Mouse (Mus musculus): ENCODE data around the gene Cybrd1. TPM values are rescaled to one million over a fixed set of nuclear protein-coding genes. Genes with fewer than 3 reads are reported as not detected.

The Cybrd1 gene
- polyA plus RNA-seq, 1 experiment, result not detected

DNA sequence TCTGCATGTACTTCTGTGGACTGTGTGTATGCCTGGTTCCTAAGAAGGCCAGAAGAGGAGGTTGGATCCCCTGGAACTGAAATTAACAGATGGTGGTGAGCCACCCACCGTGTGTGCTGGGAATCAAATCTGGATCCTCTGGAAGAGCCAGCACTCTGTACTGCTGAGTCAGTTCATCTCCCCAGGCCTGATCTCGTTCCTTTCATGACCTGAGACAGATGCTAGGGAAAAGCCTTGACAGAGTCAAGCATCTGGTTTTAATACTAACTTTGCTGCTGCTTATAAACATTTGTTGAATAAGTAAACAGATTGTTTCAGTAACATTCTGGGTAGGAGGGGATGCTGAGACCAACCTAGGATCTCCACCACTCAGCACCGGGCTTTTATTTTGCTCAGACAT lies 9.2 kb upstream of the Cybrd1 start:
- no peak for TF ChIP-seq GATA1 (IDR thresholded peaks at IDR 0.05; ENCODE audit: low read length)

DNA sequence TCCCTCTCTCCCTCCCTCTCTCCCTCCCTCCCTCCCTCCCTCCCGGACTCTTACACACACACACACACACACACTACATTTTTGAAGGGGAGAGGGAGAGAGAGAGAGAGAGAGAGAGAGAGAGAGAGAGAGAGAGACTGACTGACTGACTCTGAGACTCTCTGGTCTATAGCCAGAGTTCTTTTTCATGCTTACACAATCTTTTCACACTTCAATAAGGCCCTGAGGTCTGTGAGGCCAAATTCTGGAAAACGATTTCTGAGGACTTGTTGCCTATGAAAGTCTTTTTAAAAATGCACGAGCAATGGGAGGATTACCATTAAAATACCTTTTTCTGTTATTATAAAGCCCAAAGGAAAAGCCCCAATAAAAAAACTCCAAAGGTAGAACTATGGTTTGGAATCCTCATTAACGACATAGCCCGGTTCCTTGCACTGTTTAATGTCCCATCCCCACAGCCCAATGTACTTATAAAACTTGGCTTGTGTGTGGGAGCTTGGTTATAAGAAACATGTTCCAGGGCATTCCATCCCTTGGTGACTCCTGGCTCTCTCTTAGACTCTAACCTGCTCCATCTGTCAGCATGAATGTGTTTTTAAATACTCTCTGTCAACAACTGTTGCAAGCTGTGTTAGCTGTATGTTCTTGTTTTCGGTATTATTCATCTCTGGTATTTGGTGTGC lies 4.1 kb upstream of the Cybrd1 start:
- TF ChIP-seq GATA1 (IDR thresholded peaks at IDR 0.05; ENCODE audit: low read length), result no peak

DNA sequence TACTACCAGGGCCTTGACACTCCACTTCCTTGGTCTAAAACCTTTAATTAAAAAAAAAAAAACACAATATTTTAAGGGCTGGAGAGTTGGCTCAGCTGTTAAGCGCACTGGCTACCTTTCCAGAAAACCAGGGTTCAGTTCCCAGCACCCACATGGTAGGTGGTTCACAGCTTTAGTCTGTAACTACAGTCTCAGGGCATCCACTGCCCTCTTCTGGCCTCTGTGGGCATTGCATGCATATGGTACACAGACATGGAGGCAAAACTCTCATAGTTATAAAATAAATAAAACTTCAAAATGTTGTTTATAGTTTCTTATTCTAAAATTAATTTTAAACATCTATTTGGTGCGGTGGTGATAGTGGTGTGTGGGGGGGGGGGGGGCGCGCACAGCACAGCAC lies 1.6 kb upstream of the Cybrd1 start:
- no peak for TF ChIP-seq GATA1 (IDR thresholded peaks at IDR 0.05; ENCODE audit: low read length)

DNA sequence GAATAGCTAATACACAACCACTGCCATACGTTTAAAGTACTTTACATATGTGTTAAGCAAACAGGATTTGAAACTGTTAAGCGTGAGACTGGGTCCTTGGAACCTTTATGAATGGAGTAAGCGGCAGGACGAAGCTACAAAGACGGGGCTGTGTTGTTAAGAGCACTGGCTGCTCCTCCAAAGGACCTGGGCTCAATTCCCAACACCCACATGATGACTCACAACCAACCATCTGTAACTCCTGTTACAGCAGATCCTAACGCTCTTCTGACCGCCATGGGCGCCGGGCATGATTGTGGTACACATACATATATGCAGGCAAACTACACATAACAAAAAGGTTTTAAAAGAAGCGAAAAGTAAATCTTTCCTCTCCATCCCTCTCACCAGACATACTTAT lies 3.1 kb downstream of the Cybrd1 start:
- no peak for TF ChIP-seq GATA1 (IDR thresholded peaks at IDR 0.05; ENCODE audit: low read length)

DNA sequence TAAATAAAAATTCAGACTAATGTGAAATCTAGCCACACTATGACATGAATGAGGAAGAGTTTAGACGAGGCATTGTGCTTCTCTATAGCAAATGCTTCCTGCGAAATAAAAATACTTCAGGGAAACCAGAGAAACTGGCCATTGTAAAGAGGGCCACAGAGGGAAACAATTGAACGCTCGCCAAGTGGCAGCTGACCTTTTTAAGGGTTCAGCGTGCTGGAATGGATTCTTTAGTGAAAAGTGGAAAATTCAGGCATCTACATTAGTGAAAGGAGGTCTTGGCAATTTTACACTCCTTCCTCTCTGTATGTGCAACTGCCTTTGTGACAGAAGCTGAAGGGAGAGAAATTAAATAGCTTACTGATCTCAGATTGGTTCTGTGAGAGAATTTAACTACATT lies 3.7 kb downstream of the Cybrd1 start:
- no peak for TF ChIP-seq GATA1 (IDR thresholded peaks at IDR 0.05; ENCODE audit: low read length)

DNA sequence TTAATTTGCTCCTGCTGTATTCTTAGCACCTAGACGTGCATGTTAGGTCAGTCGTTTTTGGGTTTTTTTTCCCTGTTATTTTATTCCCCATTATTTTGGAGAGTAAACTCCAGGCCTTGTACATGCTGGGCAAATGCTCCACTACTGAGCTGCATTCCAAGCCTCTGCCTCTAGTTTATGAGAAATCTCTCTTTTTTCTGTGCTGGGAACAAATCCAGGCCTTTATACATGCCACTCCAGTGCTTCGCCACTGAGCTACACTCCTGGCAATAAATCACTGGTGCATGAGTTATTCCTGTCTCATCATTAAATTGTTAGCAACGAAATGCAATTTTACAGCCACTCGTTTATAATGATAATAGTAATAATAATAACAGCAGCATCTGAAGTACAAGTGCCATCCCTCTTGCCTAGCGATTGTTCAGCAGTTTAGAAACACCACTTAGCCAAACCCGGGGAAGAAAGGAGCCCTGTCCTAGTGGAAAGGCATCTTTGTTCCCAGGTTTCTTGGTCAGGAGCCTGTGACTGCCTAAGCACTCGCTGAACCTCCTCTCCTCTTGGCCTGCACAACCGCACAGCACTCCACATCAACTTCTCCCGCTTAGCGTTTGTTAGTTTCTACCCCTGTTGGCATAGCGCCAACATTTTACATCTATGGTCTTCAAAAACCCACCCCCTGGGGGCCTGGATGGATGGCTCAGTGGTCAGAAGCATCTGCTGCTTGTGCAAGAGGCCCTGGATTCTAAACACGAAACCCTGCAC lies 4.7 kb downstream of the Cybrd1 start:
- no peak for TF ChIP-seq GATA1 (IDR thresholded peaks at IDR 0.05; ENCODE audit: low read length)

DNA sequence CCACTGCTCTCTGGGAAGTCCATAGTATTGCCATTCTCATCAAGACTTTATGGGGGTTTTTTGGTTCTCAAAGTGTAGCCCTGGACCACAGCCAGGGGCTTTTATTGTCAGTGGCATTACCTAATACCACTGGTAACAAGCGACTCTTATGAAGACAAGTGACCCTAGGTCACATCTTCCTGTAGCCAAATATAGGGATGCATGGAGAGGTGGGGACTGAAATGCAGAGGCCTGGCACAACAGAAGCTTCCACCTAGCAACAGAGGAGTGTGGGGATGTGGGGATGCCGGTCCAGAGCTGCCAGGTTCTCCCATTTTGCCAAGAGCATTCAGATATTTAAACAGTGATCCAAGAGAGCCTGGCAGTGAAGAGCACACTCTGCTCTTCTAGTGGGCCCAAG lies 5.9 kb downstream of the Cybrd1 start:
- no peak for TF ChIP-seq GATA1 (IDR thresholded peaks at IDR 0.05; ENCODE audit: low read length)

DNA sequence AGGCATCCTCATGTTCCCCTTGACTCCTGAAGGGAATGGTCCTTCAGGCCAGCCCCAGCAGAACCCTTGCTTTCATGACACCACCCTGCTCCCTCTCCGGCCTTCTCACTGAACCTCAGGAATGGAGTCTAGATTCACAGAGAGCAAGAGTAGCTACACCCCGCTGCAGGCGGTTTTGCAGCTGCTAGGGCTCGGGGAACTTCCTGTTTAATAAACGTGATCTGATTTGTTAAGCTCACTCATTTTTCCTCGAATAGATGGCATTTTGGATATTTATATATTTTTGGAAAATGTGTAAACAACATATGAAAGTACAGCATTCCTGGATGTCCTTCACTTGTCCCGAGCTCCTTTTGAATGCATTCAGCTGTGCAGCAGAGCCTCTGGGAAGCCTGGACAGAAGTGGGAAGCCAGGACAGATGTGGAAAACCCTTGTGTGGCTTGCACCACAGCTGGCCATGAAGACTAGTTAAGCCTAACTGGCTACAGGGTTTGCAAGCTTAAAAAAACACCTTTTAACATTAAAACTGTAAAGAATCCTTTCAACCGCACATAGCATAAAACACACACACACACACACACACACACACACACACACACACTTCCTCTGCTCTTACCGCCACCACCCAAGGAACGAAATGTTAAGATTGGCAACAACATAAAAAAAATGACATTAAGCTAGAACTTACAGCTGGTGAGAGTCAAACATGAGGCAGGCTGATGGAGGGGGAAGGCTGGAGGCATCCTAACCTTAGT lies 10.2 kb downstream of the Cybrd1 start:
- no peak for TF ChIP-seq GATA1 (IDR thresholded peaks at IDR 0.05; ENCODE audit: low read length)

DNA sequence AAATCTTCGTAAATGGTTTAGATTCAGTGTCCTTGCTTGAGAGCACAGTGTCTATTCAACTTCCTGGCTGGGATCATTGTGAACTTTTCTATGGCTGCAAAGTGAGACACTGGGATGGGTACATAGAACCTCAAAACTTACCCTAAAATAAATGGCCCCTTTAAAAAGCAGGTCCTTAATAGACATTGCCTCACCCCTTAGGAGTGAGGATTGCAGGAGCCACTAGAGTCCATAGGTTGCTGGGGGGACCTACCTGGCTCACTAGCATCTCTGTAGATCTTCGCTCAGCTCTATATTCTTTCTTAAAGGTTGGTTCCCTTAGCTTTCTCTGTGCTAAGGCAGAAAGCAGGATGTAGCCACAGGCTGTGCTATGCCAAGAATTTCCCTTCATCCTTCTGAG lies 12.6 kb downstream of the Cybrd1 start:
- TF ChIP-seq GATA1 (IDR thresholded peaks at IDR 0.05; ENCODE audit: low read length), result no peak

DNA sequence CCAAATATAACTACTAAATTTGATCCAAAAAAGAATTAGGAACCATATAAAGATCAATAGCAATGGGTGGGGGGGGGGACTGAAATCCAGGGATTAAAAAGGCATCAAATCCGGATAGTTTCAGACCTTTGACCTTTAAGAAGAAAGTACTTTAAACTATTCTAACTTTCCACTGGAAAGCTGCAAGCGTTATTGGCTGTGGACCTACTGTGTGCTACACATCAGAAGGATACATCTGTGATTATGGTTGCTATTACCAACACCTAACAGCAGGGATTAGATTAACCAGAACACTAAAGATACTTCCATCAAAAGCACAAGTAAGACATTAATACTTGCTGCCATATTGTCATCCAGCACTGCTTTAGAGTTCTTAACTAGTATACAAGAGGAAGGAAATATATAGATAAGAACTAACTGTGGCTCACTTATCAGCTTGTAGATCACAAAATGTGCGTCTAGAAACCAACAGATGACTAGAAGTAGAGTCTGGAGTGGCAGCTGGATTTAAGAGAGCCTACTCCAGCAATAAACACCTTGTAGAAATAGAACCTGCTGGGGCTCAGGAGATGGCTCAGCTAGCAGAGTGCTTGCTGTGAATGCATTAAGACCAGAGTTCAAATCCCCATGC lies 14.3 kb downstream of the Cybrd1 start:
- TF ChIP-seq GATA1 (IDR thresholded peaks at IDR 0.05; ENCODE audit: low read length), result no peak

DNA sequence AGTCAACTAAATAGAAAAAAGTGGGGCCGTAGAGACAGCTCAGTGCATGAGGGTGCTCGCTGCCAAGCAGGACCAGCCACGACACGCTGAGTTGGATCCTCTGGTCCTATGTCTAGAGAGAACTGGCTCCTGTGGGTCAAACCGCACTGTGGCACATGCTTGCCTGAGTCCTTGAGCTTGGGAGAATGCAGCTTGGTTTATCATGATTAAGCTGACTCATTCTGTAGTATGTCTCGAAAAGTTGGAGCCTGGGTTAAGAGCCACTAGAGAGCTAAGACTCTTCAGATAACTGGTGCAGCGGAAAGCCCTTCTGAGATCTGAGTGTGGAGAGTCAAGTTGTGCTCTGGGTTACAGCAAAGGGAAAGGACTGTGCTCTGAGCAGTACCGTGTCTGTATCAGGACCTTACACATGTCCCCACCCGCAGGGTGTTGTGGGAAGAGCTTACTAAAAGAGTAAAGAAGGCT lies 16.4 kb downstream of the Cybrd1 start:
- TF ChIP-seq GATA1 (IDR thresholded peaks at IDR 0.05; ENCODE audit: low read length), result no peak

DNA sequence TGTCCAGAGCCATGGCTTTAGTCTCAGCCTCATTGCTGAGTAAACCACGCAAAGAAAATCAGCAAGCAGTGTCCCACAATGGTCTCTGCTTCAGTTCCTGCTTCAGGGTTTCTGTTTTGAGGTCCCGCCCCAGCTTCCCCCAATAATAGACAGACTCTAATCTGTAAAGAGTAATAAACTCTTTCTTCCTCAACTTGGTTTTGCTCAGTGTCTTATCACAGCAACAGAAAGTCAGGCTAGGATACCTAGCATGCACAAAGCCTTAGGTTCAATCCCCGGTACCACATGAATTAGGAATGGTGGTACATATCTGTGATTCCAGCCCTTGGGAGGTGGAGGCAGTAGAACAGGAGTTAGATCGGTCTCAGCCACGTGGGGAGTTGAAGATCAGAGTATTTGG lies 17.1 kb downstream of the Cybrd1 start:
- no peak for TF ChIP-seq GATA1 (IDR thresholded peaks at IDR 0.05; ENCODE audit: low read length)

DNA sequence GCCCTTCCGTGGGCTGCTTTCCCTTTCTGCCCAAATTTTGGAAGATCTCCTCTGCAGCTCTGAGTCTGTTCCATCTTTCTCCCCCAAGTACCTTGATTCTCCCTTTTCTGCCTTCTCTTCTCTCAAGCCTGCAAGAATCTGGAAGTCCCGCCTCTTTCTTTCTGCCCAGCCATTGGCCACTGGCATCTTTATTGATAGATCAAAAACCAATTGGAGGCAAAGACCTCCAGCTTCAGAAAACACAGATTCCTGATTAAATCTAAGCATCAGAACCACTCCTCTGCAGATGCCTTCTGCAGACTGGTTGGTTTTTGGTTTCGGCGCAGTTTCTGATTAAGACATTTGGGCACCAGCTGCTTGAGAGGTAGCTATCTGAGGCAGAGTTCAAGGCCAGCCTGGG lies 22.9 kb downstream of the Cybrd1 start:
- TF ChIP-seq GATA1 (IDR thresholded peaks at IDR 0.05; ENCODE audit: low read length), result no peak

DNA sequence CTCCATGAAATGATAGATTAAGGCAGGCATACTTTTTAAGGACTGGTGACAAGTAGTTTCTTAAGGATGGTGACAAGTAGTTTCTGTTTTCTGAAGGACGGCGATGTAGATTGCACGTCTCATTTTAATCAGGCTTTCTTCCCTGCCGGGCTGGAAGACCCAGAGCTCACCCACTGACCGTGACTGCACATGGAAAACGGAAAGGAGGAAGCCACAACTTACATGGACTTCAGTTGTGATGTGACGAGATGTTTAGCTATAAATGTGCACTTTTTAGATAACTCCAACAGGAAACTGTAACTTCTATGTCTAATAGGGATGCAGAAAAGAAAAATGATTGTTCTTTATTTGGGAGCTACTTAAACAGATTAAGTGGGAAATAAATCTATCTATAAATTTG lies 24.7 kb downstream of the Cybrd1 start:
- TF ChIP-seq GATA1 (IDR thresholded peaks at IDR 0.05; ENCODE audit: low read length), result no peak

DNA sequence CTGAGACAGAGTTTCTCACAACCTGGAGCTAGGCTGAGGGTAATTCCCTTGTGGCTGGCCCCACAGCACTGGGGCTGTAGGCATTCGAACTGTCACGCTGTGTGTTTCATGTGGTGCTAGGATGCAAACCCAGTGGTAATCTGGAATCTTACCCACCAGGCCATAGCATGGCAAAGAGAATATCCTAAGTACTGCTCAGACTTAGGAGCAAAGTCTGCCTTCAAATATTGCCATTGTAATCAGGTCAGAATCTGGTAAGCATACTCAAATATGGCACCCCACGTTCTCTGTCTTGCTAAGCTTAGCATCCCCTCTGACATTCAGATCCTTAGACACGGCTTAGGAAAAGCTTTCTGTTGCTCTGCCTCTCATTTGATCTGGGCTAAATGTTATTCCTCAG lies 28.1 kb downstream of the Cybrd1 start:
- no peak for TF ChIP-seq GATA1 (IDR thresholded peaks at IDR 0.05; ENCODE audit: low read length)

DNA sequence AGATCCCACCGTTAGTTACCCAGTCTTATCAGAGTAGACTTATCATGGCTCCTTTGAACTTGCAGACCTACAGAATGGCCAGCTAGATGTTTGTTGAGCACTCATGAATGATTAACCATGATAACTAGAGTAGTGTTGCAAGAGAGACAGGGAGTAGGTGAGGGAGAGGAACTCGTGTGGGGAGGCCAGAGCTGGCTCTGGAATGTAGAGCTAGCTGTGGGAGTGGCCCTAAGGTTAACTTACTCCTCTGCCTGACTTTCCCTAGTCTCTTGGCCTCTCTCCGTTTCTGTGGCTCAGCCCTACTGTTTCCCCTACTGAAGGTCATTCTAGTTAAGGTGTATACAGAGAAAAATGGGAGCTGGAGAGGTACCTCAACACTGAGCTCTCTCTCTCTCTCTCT lies 28.5 kb downstream of the Cybrd1 start:
- no peak for TF ChIP-seq GATA1 (IDR thresholded peaks at IDR 0.05; ENCODE audit: low read length)
